Mouse (Mus musculus) bone marrow macrophage, adult 2 months (primary cell): ENCODE measurements around the gene Wdr41.

Experiments used
- CTCF ChIP-seq: IDR thresholded peaks from 2 replicates; pipeline ENCODE4 v1.5.1; 2012; ENCODE audit warnings: low read depth, mild to moderate bottlenecking, low read length, moderate library complexity
- POLR2A ChIP-seq: IDR thresholded peaks from 2 replicates; pipeline ENCODE4 v1.6.1; 2012; ENCODE audit warnings: mild to moderate bottlenecking, low read depth, low read length, borderline replicate concordance

DNA sequence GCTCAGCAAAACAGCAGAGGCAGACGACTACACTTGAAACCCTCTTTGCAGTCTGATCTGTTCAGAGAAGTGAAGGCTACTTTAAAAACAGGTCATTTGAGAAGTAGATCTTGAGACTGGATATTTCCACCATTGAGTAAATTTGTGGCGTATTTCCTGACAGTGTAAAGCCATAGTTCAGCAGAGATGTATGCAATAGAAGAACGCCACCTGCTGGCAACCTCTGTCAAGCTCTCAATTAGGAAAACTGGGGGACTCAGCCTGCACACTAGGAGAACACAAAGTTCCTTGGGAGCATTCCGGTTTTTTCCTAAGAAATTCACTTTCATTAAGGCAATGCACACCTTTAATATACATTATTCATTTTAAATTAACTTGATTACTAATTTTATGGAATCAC lies 34.9 kb upstream of the Wdr41 start:
- no peak for TF ChIP-seq CTCF
- TF ChIP-seq POLR2A, result no peak
